Mouse (Mus musculus) monocyte, adult 2 months (primary cell): ENCODE data around the gene Zcchc7.
"Not testable (repeated sequence)": the region's sequence is repeated elsewhere in the genome, so short reads cannot be mapped to it uniquely, and the experiment has no call there.

Source experiments
- DNase-seq, 2 experiments: peaks; one replicate each; pipeline ENCODE4 v3.0.0; 2022; ENCODE audit warnings: low spot score in 2 of 2, low read depth in 1 of 2

The Zcchc7 gene

GRCm38 (mm10) chr4:44906399-44906798 lies 150.7 kb downstream of the Zcchc7 start:
- no peak for DNase-seq

DNA sequence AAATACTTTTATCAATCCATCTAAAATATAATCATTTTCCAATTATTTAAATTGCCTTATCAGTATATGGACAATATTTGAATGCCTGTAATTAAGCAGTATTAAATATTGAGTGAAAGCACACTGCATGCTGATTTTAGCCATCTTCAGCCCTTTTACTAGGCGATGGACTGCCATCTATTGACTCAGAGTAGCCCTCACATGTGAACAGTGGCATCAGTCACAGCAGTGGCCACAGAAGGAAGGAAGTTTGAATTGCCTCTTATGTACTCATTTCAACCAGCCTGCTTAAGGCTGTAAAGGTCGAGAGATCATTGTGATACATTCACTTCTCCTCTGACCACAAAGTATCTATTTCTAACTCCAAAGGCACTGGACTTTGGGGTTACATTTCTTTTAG lies 154.4 kb downstream of the Zcchc7 start:
- DNase-seq = peak in 1 of 2 experiments; percentile 8

- DNase-seq = no peak
Observed at GRCm38 (mm10) chr4:44910857-44911256, 155.2 kb downstream of the Zcchc7 start.

DNA sequence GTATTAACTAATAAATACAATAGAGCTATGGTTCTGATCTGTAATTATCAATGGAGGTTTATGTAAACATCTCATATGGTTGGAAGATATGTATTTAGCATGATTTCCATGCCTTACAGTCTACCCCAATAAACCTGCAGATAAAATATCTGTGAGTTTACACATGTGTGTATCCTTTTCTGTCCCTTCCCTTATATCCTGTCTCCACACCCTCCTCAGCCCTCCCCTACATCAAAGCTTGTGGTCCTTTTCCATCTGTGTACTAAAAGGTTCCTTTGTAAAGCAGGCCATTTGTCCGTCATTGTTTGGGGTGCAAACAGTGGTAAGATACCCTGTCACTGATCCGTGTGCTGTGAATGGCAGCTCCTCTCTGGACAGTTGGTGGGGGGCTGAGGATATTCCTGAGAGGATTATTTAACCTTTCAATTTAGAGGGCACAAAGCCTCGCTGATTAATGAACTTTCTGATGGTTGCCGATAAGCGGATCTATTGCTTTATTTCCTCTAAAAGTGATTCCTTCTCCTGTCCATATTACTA lies 161.7 kb downstream of the Zcchc7 start:
- no peak for DNase-seq

- no peak for DNase-seq
Observed at GRCm38 (mm10) chr4:44917907-44918306, 162.2 kb downstream of the Zcchc7 start.

GRCm38 (mm10) chr4:44920831-44921230 lies 165.2 kb downstream of the Zcchc7 start:
- DNase-seq = no peak

DNA sequence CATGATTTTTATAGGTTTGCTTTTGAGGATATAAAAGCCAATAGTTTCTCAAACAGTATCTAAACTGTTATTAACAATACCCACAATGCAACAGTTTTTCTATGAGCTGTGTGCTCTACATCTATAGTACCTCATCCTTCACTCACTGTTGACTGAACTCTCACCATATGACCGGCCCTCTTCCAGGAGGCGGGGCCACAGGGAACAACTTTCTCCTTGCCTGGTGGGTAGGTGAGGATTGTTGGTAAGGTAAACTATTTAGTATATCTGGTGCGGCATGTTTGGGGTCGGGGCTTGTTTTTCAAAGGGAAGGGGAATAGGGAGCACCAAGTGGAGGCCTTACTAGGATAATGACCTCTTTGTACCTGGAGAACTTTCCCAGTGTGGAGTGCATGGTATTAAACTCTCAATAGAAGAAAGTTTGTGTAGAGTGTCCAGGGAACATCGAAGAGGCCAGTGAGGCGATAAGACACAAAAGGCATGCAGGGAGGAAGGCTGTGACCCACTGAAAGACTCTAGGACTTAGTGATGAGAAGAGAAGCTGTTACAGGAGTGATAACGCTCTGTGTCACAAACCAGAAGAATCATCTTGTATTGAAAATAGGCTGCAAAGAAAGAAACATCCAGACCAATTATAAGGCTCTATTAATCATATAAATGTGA lies 166.9 kb downstream of the Zcchc7 start:
- DNase-seq = no peak

GRCm38 (mm10) chr4:44923129-44923481 lies 167.4 kb downstream of the Zcchc7 start:
- DNase-seq = no peak

DNA sequence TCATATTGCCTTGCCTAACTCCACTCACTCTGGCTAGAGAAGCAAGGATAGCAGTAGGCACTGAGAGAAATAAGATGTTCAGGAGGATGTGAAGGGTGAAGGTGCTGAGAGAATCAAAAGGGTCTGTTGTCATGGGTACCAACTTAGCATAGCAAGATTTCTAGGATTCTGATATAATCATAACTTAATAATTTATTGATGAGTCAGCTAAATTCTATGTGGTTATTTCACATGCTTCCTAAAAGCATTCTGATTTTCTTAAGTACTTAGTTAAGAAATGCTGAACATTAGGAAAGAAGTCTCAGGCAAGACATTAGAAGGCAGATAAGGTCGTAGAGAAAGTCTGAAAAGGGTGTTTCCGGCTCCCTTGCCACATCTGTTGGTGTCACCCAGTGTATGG lies 172.3 kb downstream of the Zcchc7 start:
- DNase-seq = no peak

- no peak for DNase-seq
Observed at GRCm38 (mm10) chr4:44928790-44929189, 173.1 kb downstream of the Zcchc7 start.

DNA sequence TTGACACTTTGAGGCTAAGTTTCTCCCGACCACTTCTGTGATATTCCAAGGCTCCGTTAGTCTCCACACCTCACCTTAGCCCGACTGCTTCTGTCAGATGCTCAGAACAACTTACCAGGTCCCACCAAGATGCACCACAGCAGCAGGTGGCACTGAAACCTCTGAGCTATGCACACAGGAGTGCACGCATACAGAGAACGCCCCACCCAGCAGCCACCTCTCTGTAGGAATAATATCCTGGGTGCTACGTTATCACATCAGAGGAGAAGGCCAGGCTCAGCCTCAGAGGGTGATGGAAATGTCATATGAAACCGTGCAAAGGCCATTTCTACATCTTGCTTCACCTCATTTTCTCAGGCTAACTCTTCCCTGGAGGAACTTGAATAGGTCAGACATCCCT lies 174.7 kb downstream of the Zcchc7 start:
- no peak for DNase-seq

DNA sequence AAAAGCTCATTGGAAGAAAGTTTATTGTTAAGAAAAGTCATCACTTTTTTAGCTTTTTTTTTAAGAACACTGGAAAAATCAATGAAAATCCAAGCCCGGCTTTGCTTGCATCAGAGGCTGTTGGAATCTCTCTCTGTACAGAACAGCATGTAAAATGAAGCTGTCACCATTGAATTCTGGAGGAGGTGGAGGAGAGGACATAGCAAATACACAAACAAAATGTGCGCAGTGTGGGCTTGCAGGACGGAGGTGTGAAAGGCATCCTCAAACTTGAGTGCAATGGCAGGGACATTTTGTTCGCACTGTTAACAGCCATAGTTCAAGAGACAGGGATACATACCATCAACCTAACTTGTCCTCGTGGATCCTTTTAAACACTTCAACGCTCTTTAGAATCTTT lies 176.1 kb downstream of the Zcchc7 start:
- DNase-seq = no peak

GRCm38 (mm10) chr4:44938359-44939340 lies 183.0 kb downstream of the Zcchc7 start:
- DNase-seq = no peak

DNA sequence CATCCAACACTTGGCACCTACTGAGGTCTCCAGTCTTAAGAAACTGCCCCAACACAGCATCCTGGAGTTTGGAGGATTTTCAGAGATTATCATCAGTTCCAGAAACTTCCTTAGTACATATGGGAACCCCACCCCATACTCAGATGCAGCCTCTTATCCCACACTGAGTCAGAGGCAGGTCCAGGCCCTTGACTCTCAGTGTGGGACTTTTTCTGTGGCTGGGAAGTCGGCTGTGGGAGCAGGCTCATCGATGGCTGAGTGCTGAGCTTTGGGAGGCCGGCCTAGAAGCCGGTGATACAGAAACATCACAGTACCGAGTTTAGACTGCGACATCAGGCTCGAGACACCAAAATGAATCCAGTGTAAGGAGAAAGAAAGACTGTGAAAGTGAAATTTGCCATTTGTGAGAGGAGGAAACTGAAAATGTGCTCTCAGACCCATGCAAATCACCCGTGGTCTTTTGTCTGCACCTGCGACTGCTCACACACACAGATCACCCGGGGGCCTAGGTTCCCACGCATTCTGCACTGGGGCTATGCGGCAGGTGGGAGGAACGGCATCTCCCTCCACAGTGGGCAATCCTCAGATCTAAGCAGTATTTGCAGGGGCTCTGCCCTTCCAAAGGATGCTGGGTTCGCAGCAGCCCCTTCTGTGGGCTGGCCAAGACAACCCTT lies 184.0 kb downstream of the Zcchc7 start:
- DNase-seq = no peak

- no peak for DNase-seq
Observed at GRCm38 (mm10) chr4:44940286-44940685, 184.6 kb downstream of the Zcchc7 start.

GRCm38 (mm10) chr4:44942237-44942636 lies 186.6 kb downstream of the Zcchc7 start:
- DNase-seq = no peak

DNA sequence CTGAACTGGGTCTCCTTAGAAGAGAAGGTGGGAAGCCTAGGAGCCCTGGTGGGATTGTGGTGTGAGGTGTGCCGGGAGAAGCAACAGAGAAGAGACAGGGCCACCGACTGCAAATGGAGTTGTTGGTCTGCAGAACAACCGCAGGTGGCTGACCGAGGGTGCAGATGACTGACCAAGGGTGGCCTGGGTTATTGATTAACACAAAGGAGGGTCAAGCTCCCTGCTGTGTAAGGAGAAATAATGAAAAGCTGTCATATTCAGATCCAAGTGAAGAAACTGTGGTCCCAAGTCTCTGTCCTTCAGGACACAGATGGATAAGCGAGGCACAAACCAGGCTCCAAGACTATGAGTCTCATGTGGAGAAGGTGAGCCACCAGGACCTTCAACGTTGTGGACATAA lies 187.8 kb downstream of the Zcchc7 start:
- no peak for DNase-seq

DNA sequence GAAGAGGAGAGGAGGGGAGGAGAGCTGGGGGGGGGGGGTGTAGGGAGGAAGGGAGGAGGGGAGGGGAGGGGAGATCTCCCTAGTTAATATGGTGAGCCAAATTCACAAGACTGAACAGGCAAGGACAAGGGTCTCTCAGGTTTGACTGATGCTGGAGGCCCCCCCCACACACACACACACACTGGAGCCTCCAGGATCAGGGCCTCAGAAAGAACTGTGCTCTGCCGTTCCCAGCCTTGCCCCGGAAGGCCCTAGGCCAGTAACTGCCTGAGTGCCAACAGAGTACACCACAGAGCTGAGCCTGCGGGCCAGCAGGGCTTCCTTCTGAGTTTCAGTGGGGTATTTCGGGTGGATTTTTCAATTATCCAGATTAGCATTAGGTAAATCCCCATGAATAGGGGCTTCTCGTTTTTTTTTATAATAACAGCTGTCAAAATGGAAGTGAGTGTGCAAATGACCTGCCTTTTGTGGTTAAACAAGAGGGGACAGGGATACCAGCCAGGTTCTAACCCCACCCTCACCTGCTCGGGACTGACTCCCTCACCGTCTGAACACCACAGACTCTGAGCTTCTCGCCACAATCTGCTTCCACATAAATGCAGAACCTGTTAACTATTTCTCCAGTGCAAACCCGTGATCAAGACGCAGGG lies 188.9 kb downstream of the Zcchc7 start:
- no peak for DNase-seq

GRCm38 (mm10) chr4:44946126-44946525 lies 190.4 kb downstream of the Zcchc7 start:
- DNase-seq = not testable (repeated sequence)

- no peak for DNase-seq
Observed at GRCm38 (mm10) chr4:44947464-44947863, 191.8 kb downstream of the Zcchc7 start.

- DNase-seq = no peak
Observed at GRCm38 (mm10) chr4:44948314-44948713, 192.6 kb downstream of the Zcchc7 start.
